In genomic region chr3:128520671-128521103, GRCm38 (mm10) we compare ENCODE assay signal across 9 mouse cellular contexts.
DNase-seq lines count a peak whose midpoint lies in the region; ATAC-seq lines count a peak whose summit lies in the region.
"Had no signal": no experiment of that assay in that cellular context is flagged by ENCODE, and none has a peak within 500 bp of the region (broad histone marks: within the 10 kb centered on the region; RNA-seq: fewer than 3 reads in every experiment).

No protein-coding gene starts in this region.

- H3K27me3 ChIP-seq in hindbrain, embryonic 11.5 days (ENCODE audit: control insufficient read depth, insufficient read depth, low read length) = no peaks in the 10 kb centered on the region
- no peaks in the 10 kb centered on the region for H3K27me3 ChIP-seq in hindbrain, embryonic 10.5 days (ENCODE audit: insufficient read depth, poor library complexity, severe bottlenecking)
- H3K27me3 ChIP-seq in embryonic facial prominence, embryonic 13.5 days = peaks cover 16% of the 10 kb centered on the region
- H3K27me3 ChIP-seq in midbrain, embryonic 12.5 days = no peaks in the 10 kb centered on the region

- no peak overlapping the region for H3K4me2 ChIP-seq in hindbrain, embryonic 11.5 days (replicated peaks; ENCODE audit: low read depth, low read length)
- peak overlapping the region; percentile 28; the same call in 1 of the 2 replicates for H3K4me2 ChIP-seq in embryonic facial prominence, embryonic 13.5 days
- H3K4me2 ChIP-seq in midbrain, embryonic 12.5 days (replicated peaks) = no peak overlapping the region

- WGBS in hindbrain, embryonic 11.5 days = 76% methylated on average over 7 of the region's 7 CpGs
- 85% methylated on average over 7 of the region's 7 CpGs for WGBS in hindbrain, embryonic 10.5 days
- 33% methylated on average over 7 of the region's 7 CpGs for WGBS in embryonic facial prominence, embryonic 13.5 days
- 70% methylated on average over 7 of the region's 7 CpGs for WGBS in midbrain, embryonic 12.5 days

- H3K9me3 ChIP-seq in hindbrain, embryonic 11.5 days (ENCODE audit: control insufficient read depth, low read length) = no peaks in the 10 kb centered on the region
- H3K9me3 ChIP-seq in hindbrain, embryonic 10.5 days = no peaks in the 10 kb centered on the region
- no peaks in the 10 kb centered on the region for H3K9me3 ChIP-seq in embryonic facial prominence, embryonic 13.5 days
- no peaks in the 10 kb centered on the region for H3K9me3 ChIP-seq in midbrain, embryonic 12.5 days

- no peak overlapping the region for H3K9ac ChIP-seq in hindbrain, embryonic 11.5 days (ENCODE audit: low read depth, low read length)
- H3K9ac ChIP-seq in embryonic facial prominence, embryonic 13.5 days = no peak overlapping the region
- no peak overlapping the region for H3K9ac ChIP-seq in midbrain, embryonic 12.5 days (replicated peaks)

- no peaks in the 10 kb centered on the region; the same call in 1 of the 2 replicates for H3K4me1 ChIP-seq in hindbrain, embryonic 11.5 days (replicated peaks; ENCODE audit: control insufficient read depth, insufficient read depth, low read length)
- no peaks in the 10 kb centered on the region for H3K4me1 ChIP-seq in hindbrain, embryonic 10.5 days (replicated peaks)
- peaks cover 17% of the 10 kb centered on the region for H3K4me1 ChIP-seq in embryonic facial prominence, embryonic 13.5 days
- peaks cover 15% of the 10 kb centered on the region for H3K4me1 ChIP-seq in midbrain, embryonic 12.5 days

- DNase-seq in hindbrain, embryonic 11.5 days (ENCODE audit: low spot score) = peak; percentile 12
- no peak for DNase-seq in hindbrain, embryonic 10.5 days (ENCODE audit: low spot score)
- DNase-seq in heart, adult 9 months (ENCODE audit: low spot score in 2 of 2) = peak; percentile 73 to 79
- DNase-seq in layer of hippocampus, adult 9-10 months (ENCODE audit: low spot score) = peak; percentile 40
- DNase-seq in thymus, postnatal 0 days (ENCODE audit: low spot score) = no peak
- DNase-seq in spleen, postnatal 14 days (ENCODE audit: low spot score in 2 of 2) = no peak

- ATAC-seq in hindbrain, embryonic 11.5 days (ENCODE audit: low FRiP score) = peak; percentile 39; the same call in 1 of the 2 replicates
- no peak for ATAC-seq in embryonic facial prominence, embryonic 13.5 days (ENCODE audit: insufficient number of reproducible peaks, insufficient read depth, low FRiP score, low TSS enrichment, low read depth)
- peak; percentile 53; the same call in 1 of the 2 replicates for ATAC-seq in midbrain, embryonic 12.5 days (ENCODE audit: low FRiP score, low read depth)

- H3K27ac ChIP-seq in hindbrain, embryonic 11.5 days (ENCODE audit: low read depth, low read length) = no peak overlapping the region
- H3K27ac ChIP-seq in hindbrain, embryonic 10.5 days = no peak overlapping the region
- H3K27ac ChIP-seq in embryonic facial prominence, embryonic 13.5 days = 0 out of 2 replicates have a peak overlapping the region, but pooled peaks have one; percentile 28
- peak overlapping the region; percentile 8 for H3K27ac ChIP-seq in midbrain, embryonic 12.5 days (replicated peaks)

- H3K36me3 ChIP-seq in hindbrain, embryonic 11.5 days (ENCODE audit: control insufficient read depth, insufficient read depth, low read length) = no peaks in the 10 kb centered on the region
- H3K36me3 ChIP-seq in hindbrain, embryonic 10.5 days = no peaks in the 10 kb centered on the region
- H3K36me3 ChIP-seq in embryonic facial prominence, embryonic 13.5 days = no peaks in the 10 kb centered on the region
- no peaks in the 10 kb centered on the region for H3K36me3 ChIP-seq in midbrain, embryonic 12.5 days
- H3K36me3 ChIP-seq: G1E had no signal

- no peak overlapping the region for H3K4me3 ChIP-seq in hindbrain, embryonic 11.5 days (ENCODE audit: low read depth, low read length)
- no peak overlapping the region for H3K4me3 ChIP-seq in hindbrain, embryonic 10.5 days
- no peak overlapping the region for H3K4me3 ChIP-seq in embryonic facial prominence, embryonic 13.5 days
- H3K4me3 ChIP-seq in midbrain, embryonic 12.5 days = no peak overlapping the region

Comparison
In these comparisons a context has a peak if more than half of its experiments do, and no peak if none do; other contexts are left out.
1. DNase-seq: peak in hindbrain, embryonic 11.5 days (single experiment), heart, adult 9 months (2 of 2) and layer of hippocampus, adult 9-10 months (single experiment); none in hindbrain, embryonic 10.5 days (single experiment), thymus, postnatal 0 days (single experiment) and spleen, postnatal 14 days (0 of 2).
2. H3K27ac ChIP-seq: peak in embryonic facial prominence, embryonic 13.5 days (single experiment) and midbrain, embryonic 12.5 days (single experiment); none in hindbrain, embryonic 11.5 days (single experiment) and hindbrain, embryonic 10.5 days (single experiment).